Mouse (Mus musculus): ENCODE measurements around the gene Nbas.

- TF ChIP-seq CTCF (IDR thresholded peaks at IDR 0.05; ENCODE audit: control insufficient read depth, insufficient read depth, insufficient read length) = no peak
- no peak for TF ChIP-seq USF1 (IDR thresholded peaks at IDR 0.05; ENCODE audit: low read depth)
- no peak for TF ChIP-seq MYOD1 (IDR thresholded peaks at IDR 0.05; ENCODE audit: control insufficient read depth, insufficient read length, low read depth)
- no peak for TF ChIP-seq MAX (IDR thresholded peaks at IDR 0.05)
- no peak for TF ChIP-seq FOSL1 (IDR thresholded peaks at IDR 0.05; ENCODE audit: insufficient read depth, low read length, poor library complexity, severe bottlenecking)
These were observed 22.5 kb downstream of the Nbas start for GRCm38 (mm10) chr12:13291453-13291852.

Data from C2C12 (cell line).